Mouse (Mus musculus) liver, adult 2 months (tissue): Measurements from ENCODE around the gene Rars. TPM values are rescaled to one million over a fixed set of nuclear protein-coding genes. Genes with fewer than 3 reads are reported as not detected.

Source experiments
- DNase-seq: peaks from one replicate; pipeline ENCODE4 v3.0.0-alpha.2; 2011; ENCODE audit warnings: low read depth, low spot score; ENCODE audit errors: extremely low read depth
- H3K27ac ChIP-seq: fragments of 200-500 bp; replicated peaks from 2 replicates; pipeline ENCODE4 v1.5.1; 2012; ENCODE audit warnings: low read depth, mild to moderate bottlenecking, control low read depth, inconsistent platforms, low read length; ENCODE audit not compliant: insufficient read depth
- H3K27me3 ChIP-seq: fragments of 200-500 bp; 2 replicates; pipeline ENCODE4 v1.6.1; 2012; ENCODE audit warnings: mild to moderate bottlenecking, moderate library complexity, low read length, inconsistent platforms; ENCODE audit not compliant: control insufficient read depth, insufficient read depth
- H3K36me3 ChIP-seq: fragments of 200-500 bp; 2 replicates; pipeline ENCODE4 v1.6.1; 2012; ENCODE audit warnings: low read length, inconsistent platforms; ENCODE audit not compliant: control insufficient read depth, insufficient read depth
- H3K4me1 ChIP-seq: fragments of 200-500 bp; 2 replicates; pipeline ENCODE4 v1.6.1; 2011; ENCODE audit warnings: low read length; ENCODE audit not compliant: control insufficient read depth, insufficient read depth
- H3K4me3 ChIP-seq: fragments of 200-500 bp; 2 replicates; pipeline ENCODE4 v1.5.1; 2011; ENCODE audit warnings: low read depth, mild to moderate bottlenecking, control low read depth, low read length, moderate library complexity; ENCODE audit not compliant: insufficient read depth
- H3K79me2 ChIP-seq: fragments of 200-500 bp; 2 replicates; pipeline ENCODE4 v1.6.1; 2012; ENCODE audit warnings: inconsistent platforms, mild to moderate bottlenecking, low read length, moderate library complexity; ENCODE audit not compliant: control insufficient read depth, insufficient read depth
- H3K9ac ChIP-seq: fragments of 200-500 bp; 2 replicates; pipeline ENCODE4 v1.6.1; 2012; ENCODE audit warnings: low read depth, mild to moderate bottlenecking, control low read depth, inconsistent platforms, low read length
- CTCF ChIP-seq: fragments of 200-500 bp; IDR thresholded peaks from 2 replicates; pipeline ENCODE4 v1.5.1; 2011; ENCODE audit warnings: low read depth, low read length, control low read depth
- POLR2A ChIP-seq: fragments of 200-500 bp; IDR thresholded peaks from 2 replicates; pipeline ENCODE4 v1.6.1; 2011; ENCODE audit warnings: low read length, control low read depth; ENCODE audit not compliant: insufficient read depth; ENCODE audit errors: extremely low read depth
- WGBS: fragments of 180-500 bp; shearing (Covaris S2); methylation state at CpG from one replicate; pipeline ENCODE4 v1.1.7; 2018; 5-methylcytosine and 5-hydroxymethylcytosine counted together
- polyA plus RNA-seq: library from polyadenylated mRNA; depleted of rRNA; stranded (reverse); fragments of >200 nt; gene quantifications from 2 replicates; pipeline ENCODE4 v1.2.3, GENCODE M21; 2012
- total RNA-seq: library from RNA; depleted of rRNA; stranded (reverse); fragments of >200 nt; gene quantifications from 2 replicates; pipeline ENCODE4 v1.2.3, GENCODE M21; 2014

The Rars gene
- total and polyA plus RNA-seq, 2 experiments = 9.7 to 29.4 TPM

DNA sequence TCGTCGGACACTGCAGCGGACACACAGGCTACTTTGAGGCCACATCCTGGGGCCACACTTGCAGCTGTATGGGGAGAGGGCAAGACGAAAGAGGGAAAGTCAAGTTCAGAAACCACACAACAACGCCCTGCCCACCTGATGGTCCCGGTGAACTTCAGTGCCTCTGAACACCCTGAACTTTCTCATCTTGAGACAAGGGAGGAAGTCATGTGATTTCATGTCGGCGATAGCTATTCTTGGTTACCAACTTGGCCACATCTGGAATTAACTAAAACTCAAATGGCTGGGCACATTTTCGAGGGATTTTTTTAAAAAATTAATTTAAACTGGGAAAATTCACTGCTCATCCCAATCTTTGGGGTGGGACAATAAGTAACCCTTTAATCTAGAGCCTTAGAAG lies 36.7 kb upstream of the Rars start:
- H3K9ac ChIP-seq = no peak overlapping the region
- 85% methylated on average over 9 of the region's 9 CpGs for WGBS
- no peaks in the 10 kb centered on the region for H3K4me1 ChIP-seq
- no peaks in the 10 kb centered on the region for H3K79me2 ChIP-seq
- H3K27me3 ChIP-seq = no peaks in the 10 kb centered on the region
- DNase-seq = no peak
- no peak overlapping the region for H3K4me3 ChIP-seq
- H3K27ac ChIP-seq = no peak overlapping the region
- peaks cover 22% of the 10 kb centered on the region for H3K36me3 ChIP-seq
- TF ChIP-seq POLR2A (no peak), CTCF (no peak)

DNA sequence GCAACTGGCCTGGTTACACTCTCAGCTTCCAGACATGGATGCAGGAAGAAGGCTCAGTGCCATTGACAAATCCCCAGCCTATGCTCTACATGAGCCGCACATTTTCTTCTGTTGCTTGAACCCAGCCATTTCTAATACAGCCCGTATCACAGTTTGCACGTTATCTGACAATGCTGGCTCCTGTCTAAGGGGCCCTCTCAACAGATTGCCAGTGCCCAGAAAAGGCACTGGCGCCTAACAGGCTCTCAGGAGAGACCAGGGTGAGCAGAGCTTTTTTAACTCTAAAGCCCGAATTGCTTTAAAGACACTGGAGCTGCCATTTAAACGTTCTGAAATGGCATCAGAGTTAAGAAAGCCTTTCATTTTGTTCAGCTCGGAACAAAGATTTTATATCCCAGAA lies 31.8 kb upstream of the Rars start:
- TF ChIP-seq POLR2A (no peak), CTCF (no peak)
- 79% methylated on average over 7 of the region's 7 CpGs for WGBS
- H3K9ac ChIP-seq = no peak overlapping the region
- peaks cover 21% of the 10 kb centered on the region for H3K36me3 ChIP-seq
- H3K27me3 ChIP-seq = no peaks in the 10 kb centered on the region
- H3K27ac ChIP-seq = no peak overlapping the region
- no peak for DNase-seq
- H3K4me1 ChIP-seq = no peaks in the 10 kb centered on the region
- no peak overlapping the region for H3K4me3 ChIP-seq
- H3K79me2 ChIP-seq = no peaks in the 10 kb centered on the region

DNA sequence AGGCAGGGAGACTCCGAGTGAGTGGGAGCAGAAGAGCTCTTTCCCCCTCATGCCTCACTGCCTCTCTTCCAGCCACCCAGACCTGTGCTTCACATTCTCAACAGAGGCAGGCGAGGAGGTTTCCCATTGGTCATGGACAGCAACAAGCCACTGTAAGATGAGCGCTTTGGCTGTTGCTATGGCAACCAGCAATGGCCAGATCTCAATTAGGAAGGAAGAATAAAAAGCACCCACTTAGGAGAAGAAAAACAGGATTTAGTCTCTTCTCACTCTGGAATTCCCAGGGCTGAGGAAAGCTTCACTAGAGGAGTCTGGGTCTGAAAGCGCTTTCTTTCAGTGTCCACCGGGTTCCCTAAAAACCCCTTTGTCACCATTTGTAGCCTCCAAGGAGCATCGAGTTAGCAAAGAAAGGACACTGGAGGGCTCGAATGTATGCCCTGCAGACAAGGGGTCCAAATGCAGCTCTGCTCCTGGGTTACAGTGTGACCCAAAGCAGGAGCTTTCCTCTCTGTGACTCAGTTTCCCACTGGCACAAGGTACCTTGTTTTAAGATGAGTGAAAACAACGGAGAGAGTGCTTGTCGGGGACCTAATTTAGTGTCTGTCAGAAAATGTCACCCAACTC lies 30.8 kb upstream of the Rars start:
- Histone ChIP-seq H3K27ac (no peak overlapping the region), H3K79me2 (no peaks in the 10 kb centered on the region), H3K9ac (no peak overlapping the region), H3K36me3 (peaks cover 19% of the 10 kb centered on the region), H3K27me3 (no peaks in the 10 kb centered on the region), H3K4me3 (no peak overlapping the region), H3K4me1 (no peaks in the 10 kb centered on the region)
- WGBS = 75% methylated on average over 9 of the region's 9 CpGs
- DNase-seq = no peak
- no peak for TF ChIP-seq POLR2A
- no peak for TF ChIP-seq CTCF

DNA sequence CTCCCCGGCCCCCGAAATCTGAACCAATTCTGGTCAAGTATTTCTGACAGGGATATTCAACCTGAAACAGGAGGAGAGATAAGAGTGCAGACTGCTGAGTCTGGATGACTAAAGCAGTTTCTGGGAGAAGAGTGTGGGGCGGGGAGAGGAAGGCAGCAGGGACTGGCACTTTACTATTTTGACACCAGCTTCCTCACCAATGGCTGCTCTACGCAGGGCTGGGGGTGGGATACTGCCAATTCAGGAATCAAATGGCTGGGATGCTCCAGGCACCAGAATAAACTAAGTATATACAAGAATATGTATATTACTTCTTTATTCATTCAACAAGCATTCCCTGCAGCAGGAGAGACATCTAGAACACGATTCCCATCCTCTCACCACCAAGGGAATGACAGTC lies 29.3 kb upstream of the Rars start:
- Histone ChIP-seq H3K79me2 (no peaks in the 10 kb centered on the region), H3K27me3 (no peaks in the 10 kb centered on the region), H3K36me3 (peaks cover 18% of the 10 kb centered on the region), H3K4me1 (no peaks in the 10 kb centered on the region), H3K4me3 (no peak overlapping the region), H3K27ac (no peak overlapping the region), H3K9ac (no peak overlapping the region)
- no peak for DNase-seq
- TF ChIP-seq POLR2A (no peak), CTCF (no peak)
- WGBS = 93% methylated on average over 5 of the region's 5 CpGs

DNA sequence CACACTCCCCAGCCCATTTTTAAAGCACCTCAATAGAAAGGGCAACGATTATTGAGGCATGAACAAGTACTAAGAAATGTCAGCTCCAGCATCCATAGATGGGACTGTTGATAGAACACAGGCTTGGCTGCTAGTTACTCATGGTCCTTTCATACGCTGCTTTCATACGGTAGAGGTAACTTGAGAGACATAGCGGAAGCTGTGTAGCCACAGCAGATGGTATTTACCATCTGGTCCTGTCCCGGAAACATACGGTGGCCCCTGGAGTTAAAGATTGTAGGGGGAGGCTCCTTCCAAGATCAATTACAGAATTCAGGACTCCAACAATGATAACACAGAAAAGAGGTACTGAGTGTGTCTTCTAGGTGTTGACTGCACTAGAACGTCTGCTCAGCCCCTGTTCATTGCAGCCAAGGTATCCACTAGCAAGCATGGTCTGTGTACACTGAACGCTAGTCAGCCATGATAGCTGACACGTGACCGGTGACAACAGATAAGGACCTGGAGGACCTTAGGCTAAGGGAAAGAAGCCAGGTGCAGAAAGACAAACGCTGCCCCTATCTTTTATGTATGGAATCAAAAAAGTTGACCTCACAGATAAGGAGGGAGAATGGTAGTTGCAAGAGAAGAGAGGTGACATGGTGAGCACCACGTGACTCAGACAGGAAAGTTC lies 23.2 kb upstream of the Rars start:
- Histone ChIP-seq H3K27me3 (no peaks in the 10 kb centered on the region), H3K79me2 (no peaks in the 10 kb centered on the region), H3K4me3 (no peak overlapping the region), H3K27ac (no peak overlapping the region), H3K9ac (no peak overlapping the region), H3K4me1 (no peaks in the 10 kb centered on the region), H3K36me3 (peaks cover 15% of the 10 kb centered on the region)
- TF ChIP-seq CTCF = no peak
- TF ChIP-seq POLR2A = no peak
- WGBS = 84% methylated on average over 12 of the region's 12 CpGs
- no peak for DNase-seq
